Mouse (Mus musculus): Measurements from ENCODE around the gene Uvrag. TPM values are rescaled to one million over a fixed set of nuclear protein-coding genes. Genes with fewer than 3 reads are reported as not detected.

The Uvrag gene
- polyA plus RNA-seq, 1 experiment from 2014 or later = 20.9 TPM

DNA sequence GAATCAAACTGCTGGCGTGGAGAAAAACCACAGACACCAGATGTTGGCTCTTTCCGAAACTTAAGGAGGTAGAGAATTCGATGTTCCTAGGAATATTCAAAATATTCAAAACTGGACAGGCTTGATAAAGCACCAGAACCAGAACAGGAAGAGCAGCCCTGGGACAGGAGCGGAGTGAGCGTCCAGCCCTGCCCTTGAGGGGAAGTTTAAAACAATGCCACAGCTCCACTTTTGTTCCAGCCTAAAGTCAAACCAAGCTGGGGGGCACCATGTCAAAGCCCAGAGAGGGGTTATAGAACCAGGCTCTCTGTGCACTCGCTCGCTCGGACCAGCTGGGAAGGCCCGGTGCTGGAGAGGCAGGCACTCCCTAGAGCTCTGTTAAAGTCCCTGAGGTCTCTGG is 8.3 kb downstream of the Uvrag start:
- Histone ChIP-seq H3K27me3 (replicated peaks) (no peaks in the 10 kb centered on the region), H3K9ac (peak overlapping the region; percentile 17; the same call in 1 of the 2 replicates), H3K36me3 (no peaks in the 10 kb centered on the region), H3K9me3 (no peaks in the 10 kb centered on the region; the same call in 1 of the 2 replicates), H3K4me3 (replicated peaks) (no peak overlapping the region), H3K27ac (peak overlapping the region; percentile 81), H3K4me1 (replicated peaks) (peaks cover 42% of the 10 kb centered on the region), H3K4me2 (replicated peaks) (peak overlapping the region; percentile 24; the same call in 1 of the 2 replicates)
- ATAC-seq = no peak
- WGBS = 50% methylated on average over 9 of the region's 9 CpGs

DNA sequence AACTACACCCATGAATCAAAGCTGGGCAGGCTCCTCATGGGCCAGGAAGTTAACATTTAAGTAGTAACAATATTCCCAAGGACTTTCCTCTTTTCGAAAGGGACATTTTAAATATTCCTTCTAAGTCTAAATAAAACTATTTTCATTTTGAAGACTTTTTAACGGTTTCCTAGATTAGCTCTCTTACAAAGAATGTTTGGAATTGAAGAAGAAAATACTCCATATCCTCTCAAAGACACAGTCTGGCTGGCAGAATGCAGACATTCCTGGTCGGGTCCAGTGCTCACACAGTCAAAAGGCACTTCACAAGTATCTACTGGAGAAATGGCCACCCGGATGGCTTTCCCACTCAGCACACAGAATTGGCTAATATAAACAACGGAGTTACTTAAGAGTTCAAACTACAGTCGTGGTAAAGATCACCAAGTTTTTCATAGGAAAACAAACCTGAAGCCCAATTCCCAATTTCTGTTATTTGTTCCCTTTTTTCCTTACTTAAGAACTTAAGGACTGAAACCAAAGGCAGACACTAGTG is 9.1 kb downstream of the Uvrag start:
- ATAC-seq = no peak
- peaks cover 46% of the 10 kb centered on the region for H3K4me1 ChIP-seq (replicated peaks)
- H3K27ac ChIP-seq = peak overlapping the region; percentile 81
- H3K9ac ChIP-seq = no peak overlapping the region
- peak overlapping the region; percentile 28; the same call in 1 of the 2 replicates for H3K4me2 ChIP-seq (replicated peaks)
- no peaks in the 10 kb centered on the region; the same call in 1 of the 2 replicates for H3K9me3 ChIP-seq
- H3K4me3 ChIP-seq (replicated peaks) = no peak overlapping the region
- H3K27me3 ChIP-seq (replicated peaks) = no peaks in the 10 kb centered on the region
- WGBS = 40% methylated on average over 6 of the region's 6 CpGs
- H3K36me3 ChIP-seq = no peaks in the 10 kb centered on the region

DNA sequence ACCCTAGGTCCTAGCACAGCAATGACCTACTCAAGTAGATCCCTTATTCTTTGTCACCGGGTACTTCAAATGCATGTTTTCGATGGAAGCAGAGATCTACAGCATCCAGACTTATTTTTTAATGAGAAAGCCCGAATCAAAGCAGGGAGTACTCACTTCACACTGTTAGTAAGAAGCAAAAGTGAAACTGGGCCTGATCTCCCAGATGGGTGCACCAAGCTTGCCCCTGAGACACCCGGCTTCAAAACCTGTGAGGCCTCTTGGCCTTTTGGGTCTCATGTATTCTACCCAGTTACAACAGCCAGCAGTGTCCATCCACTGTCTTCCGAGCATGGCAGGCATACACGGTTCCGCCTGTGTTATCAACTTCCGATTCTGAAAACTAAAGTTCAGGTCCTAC is 12.0 kb downstream of the Uvrag start:
- Histone ChIP-seq H3K9me3 (no peaks in the 10 kb centered on the region), H3K9ac (no peak overlapping the region), H3K27ac (no peak overlapping the region), H3K4me1 (replicated peaks) (peaks cover 51% of the 10 kb centered on the region), H3K27me3 (replicated peaks) (no peaks in the 10 kb centered on the region), H3K4me3 (replicated peaks) (no peak overlapping the region), H3K36me3 (no peaks in the 10 kb centered on the region), H3K4me2 (replicated peaks) (no peak overlapping the region)
- no peak for ATAC-seq
- WGBS = 79% methylated on average over 8 of the region's 8 CpGs

DNA sequence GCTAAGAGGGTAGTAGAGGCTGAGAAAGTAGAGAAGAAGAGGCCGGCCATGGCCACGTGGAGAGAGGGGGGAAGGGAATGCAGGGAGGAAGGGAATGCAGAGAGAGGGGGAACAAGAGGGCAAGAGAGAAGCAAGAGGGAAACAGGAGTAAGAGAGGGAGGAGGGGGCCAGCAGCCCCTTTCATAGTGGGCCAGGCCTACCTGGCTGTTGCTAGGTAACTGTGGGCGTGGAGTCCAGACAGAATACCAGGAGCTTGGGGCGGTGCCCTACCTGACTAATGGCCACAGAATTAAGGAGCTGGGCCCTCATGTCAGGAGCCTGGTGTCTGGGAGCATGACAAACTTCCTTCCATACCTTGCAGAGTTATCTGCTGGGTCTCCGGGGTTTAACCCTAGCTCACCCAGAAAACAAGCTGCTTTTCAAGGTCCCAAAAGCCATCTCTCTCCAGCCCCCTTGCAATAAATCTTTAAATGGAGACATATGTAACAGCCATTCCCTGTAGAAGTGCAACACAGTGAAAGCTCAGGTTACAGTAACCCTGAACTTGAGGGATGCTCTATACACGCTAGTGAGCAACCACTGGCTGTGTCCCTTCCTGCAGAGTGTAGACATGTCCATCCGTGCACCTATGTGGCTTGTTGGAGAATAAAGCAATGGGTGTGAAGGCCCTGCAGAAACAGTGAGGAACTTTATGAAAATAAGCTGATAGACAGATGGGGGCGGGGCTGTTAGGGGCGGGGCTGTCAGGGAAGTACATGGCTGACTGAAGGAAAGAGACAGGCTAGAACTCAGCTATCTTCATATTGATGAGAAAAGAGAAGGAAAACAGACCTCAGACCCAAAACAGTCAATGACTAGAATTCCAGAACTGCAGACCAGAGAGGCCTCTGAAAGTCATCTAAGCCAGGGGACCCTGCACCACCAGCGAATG is 12.7 kb downstream of the Uvrag start:
- 38% methylated on average over 10 of the region's 10 CpGs for WGBS
- H3K9ac ChIP-seq = no peak overlapping the region
- no peaks in the 10 kb centered on the region for H3K27me3 ChIP-seq (replicated peaks)
- no peak overlapping the region for H3K4me3 ChIP-seq (replicated peaks)
- H3K4me2 ChIP-seq (replicated peaks) = no peak overlapping the region; the same call in 1 of the 2 replicates
- H3K9me3 ChIP-seq = no peaks in the 10 kb centered on the region
- H3K4me1 ChIP-seq (replicated peaks) = peaks cover 51% of the 10 kb centered on the region
- ATAC-seq = peak; percentile 62
- peak overlapping the region; percentile 29; the same call in 1 of the 2 replicates for H3K27ac ChIP-seq
- no peaks in the 10 kb centered on the region for H3K36me3 ChIP-seq

DNA sequence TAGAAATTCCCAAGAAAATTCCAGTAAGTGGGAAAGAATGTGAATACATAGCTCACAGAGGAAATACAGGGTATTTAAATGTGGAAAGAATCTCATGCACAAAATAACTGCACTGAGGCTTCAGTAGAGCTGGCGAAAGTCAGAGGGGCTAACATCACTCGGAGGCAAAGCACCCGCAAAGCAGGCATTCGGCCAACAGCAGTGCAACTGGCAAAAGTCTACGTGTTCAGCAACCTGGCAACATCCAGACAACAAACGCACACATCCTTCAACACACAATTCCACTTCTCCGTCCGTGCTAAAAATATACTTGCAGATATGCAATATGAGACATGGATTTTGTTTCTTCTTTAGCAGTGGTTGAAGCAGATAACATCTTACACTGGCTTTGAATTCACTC is 14.9 kb downstream of the Uvrag start:
- H3K4me1 ChIP-seq (replicated peaks) = peaks cover 48% of the 10 kb centered on the region
- H3K4me2 ChIP-seq (replicated peaks) = no peak overlapping the region
- no peaks in the 10 kb centered on the region for H3K9me3 ChIP-seq
- no peak overlapping the region for H3K4me3 ChIP-seq (replicated peaks)
- no peak overlapping the region for H3K9ac ChIP-seq
- 60% methylated on average over 8 of the region's 8 CpGs for WGBS
- no peaks in the 10 kb centered on the region for H3K27me3 ChIP-seq (replicated peaks)
- peak overlapping the region; percentile 59 for H3K27ac ChIP-seq
- no peaks in the 10 kb centered on the region for H3K36me3 ChIP-seq
- no peak for ATAC-seq

DNA sequence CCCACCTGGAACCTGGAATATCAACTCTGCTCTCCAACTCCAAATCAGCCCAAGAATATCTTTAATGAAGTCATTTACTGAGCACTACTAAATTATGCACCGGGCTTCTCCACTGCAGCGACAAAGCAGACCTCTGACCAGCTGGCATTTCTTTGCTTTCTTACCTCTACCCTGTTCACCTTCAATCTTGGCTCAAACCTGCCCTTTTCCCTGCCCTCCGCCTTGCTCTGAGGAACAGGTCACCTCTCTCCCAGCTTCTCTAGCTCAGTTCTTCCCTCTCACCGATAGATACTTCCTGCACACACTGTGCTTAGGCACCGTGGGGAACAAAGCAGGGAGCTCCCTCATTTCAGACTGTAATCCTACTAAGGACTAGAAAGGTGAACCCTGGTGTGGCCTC is 18.3 kb downstream of the Uvrag start:
- no peak for ATAC-seq
- H3K36me3 ChIP-seq = no peaks in the 10 kb centered on the region
- H3K4me2 ChIP-seq (replicated peaks) = no peak overlapping the region
- no peaks in the 10 kb centered on the region for H3K27me3 ChIP-seq (replicated peaks)
- no peak overlapping the region for H3K4me3 ChIP-seq (replicated peaks)
- H3K9ac ChIP-seq = no peak overlapping the region
- 74% methylated on average over 5 of the region's 5 CpGs for WGBS
- H3K4me1 ChIP-seq (replicated peaks) = peaks cover 15% of the 10 kb centered on the region
- H3K9me3 ChIP-seq = no peaks in the 10 kb centered on the region
- no peak overlapping the region for H3K27ac ChIP-seq

DNA sequence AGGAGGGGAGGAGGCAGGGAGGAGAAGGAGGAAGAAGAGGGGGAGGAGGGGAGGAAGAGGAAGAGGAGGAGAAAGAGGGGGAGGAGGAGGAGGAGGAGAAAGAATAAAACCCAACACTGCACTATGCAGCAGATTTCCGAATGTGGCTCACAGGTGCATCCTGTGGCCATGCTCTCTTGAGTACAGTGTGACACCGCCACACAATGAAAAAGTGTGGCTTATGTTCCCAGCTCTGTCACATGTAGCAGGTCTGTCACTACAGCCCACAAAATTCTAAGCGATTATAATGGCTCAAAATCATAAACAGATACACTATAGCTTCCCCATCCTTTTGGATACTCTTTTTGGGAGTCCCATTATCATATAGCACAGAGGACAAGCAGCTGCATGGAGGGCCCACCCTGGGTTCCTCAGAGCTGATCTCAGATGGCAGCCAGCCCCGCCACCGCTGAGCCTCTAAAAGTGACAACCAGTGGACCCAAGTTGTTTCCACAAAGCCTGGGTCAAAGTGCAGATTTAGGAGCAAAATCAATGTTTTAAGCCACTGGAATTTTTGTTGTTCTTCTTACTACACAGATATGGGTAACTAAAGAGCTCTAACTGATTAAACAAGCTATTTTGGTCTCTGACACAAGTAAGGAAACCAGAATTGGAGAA is 19.9 kb downstream of the Uvrag start:
- H3K9ac ChIP-seq = no peak overlapping the region
- no peaks in the 10 kb centered on the region for H3K36me3 ChIP-seq
- no peak overlapping the region for H3K4me2 ChIP-seq (replicated peaks)
- H3K4me1 ChIP-seq (replicated peaks) = peaks cover 6% of the 10 kb centered on the region; the same call in 1 of the 2 replicates
- H3K9me3 ChIP-seq = no peaks in the 10 kb centered on the region
- H3K27ac ChIP-seq = no peak overlapping the region
- no peak overlapping the region for H3K4me3 ChIP-seq (replicated peaks)
- 80% methylated on average over 5 of the region's 5 CpGs for WGBS
- ATAC-seq = no peak
- no peaks in the 10 kb centered on the region for H3K27me3 ChIP-seq (replicated peaks)

DNA sequence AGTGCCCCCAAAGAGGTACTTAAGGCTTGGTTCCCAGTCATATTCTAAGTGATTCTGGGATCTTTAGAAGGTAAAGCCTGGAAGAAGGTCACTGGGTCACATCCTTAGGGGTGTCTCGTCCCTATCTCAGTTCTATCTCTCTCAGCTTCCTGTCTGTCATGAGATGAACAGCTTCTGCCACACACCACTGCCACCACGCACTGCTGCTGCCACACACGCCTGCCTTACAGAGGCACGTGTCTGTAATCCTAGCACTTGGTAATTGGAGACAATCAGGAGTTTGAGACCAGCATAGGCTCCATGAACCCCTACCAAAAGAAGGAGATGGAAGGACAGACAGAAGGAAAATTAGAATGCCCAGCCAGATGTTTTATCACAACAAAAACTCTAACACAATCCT is 20.9 kb downstream of the Uvrag start:
- ATAC-seq = no peak
- Histone ChIP-seq H3K9me3 (no peaks in the 10 kb centered on the region), H3K4me3 (replicated peaks) (no peak overlapping the region), H3K27me3 (replicated peaks) (no peaks in the 10 kb centered on the region), H3K36me3 (peaks cover 4% of the 10 kb centered on the region; the same call in 1 of the 2 replicates), H3K9ac (no peak overlapping the region), H3K27ac (no peak overlapping the region), H3K4me2 (replicated peaks) (no peak overlapping the region), H3K4me1 (replicated peaks) (peaks cover 7% of the 10 kb centered on the region; the same call in 1 of the 2 replicates)
- 64% methylated on average over 4 of the region's 4 CpGs for WGBS

DNA sequence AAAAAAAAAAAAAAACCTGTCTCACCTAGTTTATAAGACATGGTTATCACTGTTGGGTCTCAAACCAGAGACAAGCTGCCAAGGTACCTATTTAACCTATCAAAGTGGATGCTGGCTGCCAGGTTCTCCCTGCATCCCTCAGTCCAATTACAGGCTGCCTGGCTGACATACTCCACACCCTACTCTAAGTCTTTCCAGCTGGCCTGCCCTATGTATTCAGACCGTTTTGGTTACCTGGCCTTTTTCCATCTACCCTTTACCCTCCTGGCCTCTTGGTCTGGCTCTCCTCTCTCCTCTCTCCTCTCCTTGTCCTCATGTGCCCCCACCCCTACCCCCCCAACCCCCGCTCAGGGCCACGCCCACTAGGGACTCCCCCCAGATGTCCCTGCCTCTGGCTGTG is 24.2 kb downstream of the Uvrag start:
- Histone ChIP-seq H3K4me1 (replicated peaks) (peaks cover 13% of the 10 kb centered on the region), H3K9ac (no peak overlapping the region), H3K27ac (no peak overlapping the region), H3K4me3 (replicated peaks) (no peak overlapping the region), H3K9me3 (no peaks in the 10 kb centered on the region), H3K4me2 (replicated peaks) (no peak overlapping the region), H3K36me3 (peaks cover 7% of the 10 kb centered on the region; the same call in 1 of the 2 replicates), H3K27me3 (replicated peaks) (no peaks in the 10 kb centered on the region)
- no peak for ATAC-seq
- WGBS = 63% methylated on average over 3 of the region's 3 CpGs

DNA sequence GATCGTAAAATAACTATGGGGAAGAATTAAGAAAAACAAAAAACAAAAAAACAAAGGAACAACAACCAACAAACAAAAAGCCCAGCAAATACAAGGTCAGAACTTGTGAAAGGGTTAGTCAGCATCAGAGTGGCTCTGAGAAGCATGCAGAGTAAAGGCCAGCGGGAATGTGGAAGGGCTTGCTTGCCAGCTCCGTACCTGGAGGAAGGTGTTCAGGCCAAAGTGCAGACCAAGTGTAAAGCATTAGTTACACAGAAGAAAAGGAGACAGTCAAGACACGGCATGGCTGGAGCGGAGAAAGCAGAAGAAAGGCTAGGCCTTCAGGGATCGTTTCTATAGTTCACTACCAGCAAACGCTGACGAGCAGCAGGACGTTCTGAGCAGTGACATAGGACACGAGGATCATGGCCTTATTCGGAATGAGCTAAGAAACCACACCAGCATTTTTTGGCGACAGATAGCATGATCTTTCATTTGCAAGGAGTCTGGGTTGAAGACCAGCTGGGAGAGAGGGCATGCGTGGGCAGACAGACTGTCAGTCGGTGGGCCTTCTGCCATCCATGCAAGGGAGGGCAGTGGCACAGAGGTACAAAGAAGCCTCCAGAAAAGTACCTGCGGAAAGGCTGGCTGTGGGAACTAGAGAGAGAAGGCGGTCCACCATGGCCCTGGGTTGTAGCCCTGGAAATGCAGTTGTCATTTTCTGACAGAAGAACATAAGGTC is 26.8 kb downstream of the Uvrag start:
- no peak overlapping the region for H3K27ac ChIP-seq
- peak; percentile 58 for ATAC-seq

DNA sequence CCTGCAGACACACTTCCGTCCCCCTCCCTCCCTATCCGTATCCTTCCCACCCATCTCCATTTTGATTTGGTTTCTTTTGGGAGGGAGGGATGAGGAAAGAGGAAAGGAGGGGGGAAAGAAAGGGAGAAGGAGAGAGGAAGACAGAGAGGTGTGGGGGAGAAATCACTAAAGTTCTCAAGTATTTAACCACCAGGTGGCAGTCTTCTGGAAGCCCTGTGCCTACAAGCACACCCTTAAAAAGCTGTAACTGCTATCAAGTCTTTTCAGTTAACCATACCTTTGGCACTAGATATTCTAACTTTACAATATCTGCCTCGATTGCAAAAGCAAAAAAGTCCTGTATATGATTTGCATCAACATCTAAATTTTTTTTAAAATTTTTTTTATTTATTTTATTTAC is 33.4 kb downstream of the Uvrag start:
- no peaks in the 10 kb centered on the region for H3K9me3 ChIP-seq
- ATAC-seq = no peak
- 0 out of 2 replicates have a peak overlapping the region, but pooled peaks have one; percentile 28 for H3K27ac ChIP-seq
- no peak overlapping the region for H3K4me2 ChIP-seq (replicated peaks)
- peaks cover 13% of the 10 kb centered on the region for H3K4me1 ChIP-seq (replicated peaks)
- no peak overlapping the region for H3K9ac ChIP-seq
- WGBS = 28% methylated on average over 3 of the region's 3 CpGs
- no peaks in the 10 kb centered on the region for H3K36me3 ChIP-seq
- H3K27me3 ChIP-seq (replicated peaks) = no peaks in the 10 kb centered on the region
- H3K4me3 ChIP-seq (replicated peaks) = no peak overlapping the region

More for the DNA sequence above, 26.8 kb downstream of the Uvrag start:
- H3K4me2 ChIP-seq (replicated peaks) = no peak overlapping the region
- no peak overlapping the region for H3K9ac ChIP-seq
- peaks cover 13% of the 10 kb centered on the region for H3K4me1 ChIP-seq (replicated peaks)
- H3K36me3 ChIP-seq = peaks cover 7% of the 10 kb centered on the region; the same call in 1 of the 2 replicates
- H3K27me3 ChIP-seq (replicated peaks) = no peaks in the 10 kb centered on the region
- H3K4me3 ChIP-seq (replicated peaks) = no peak overlapping the region
- WGBS = 73% methylated on average over 16 of the region's 16 CpGs
- no peaks in the 10 kb centered on the region for H3K9me3 ChIP-seq
